Mouse (Mus musculus) limb, embryonic 14.5 days (tissue): ENCODE measurements around the gene Mbnl2. TPM values are rescaled to one million over a fixed set of nuclear protein-coding genes. Genes with fewer than 3 reads are reported as not detected.

Experiments
- ATAC-seq: fragments of 200-750 bp; cut with Nextera tagmentation; 2 replicates; pipeline ENCODE4 v1.8.0; 2017; ENCODE audit warnings: low read depth, moderate number of reproducible peaks, moderate TSS enrichment; ENCODE audit not compliant: low FRiP score
- DNase-seq: peaks from one replicate; pipeline ENCODE4 v3.0.0-alpha.2; 2015; ENCODE audit warnings: low spot score
- H3K27ac ChIP-seq: fragments of 300-500 bp; sonication (generic); replicated peaks from 2 replicates; pipeline ENCODE4 v1.5.1; 2014; ENCODE audit warnings: low read depth, mild to moderate bottlenecking, low read length, moderate library complexity, mixed read lengths
- H3K27me3 ChIP-seq: fragments of 300-500 bp; sonication (generic); 2 replicates; pipeline ENCODE4 v1.6.1; 2014; ENCODE audit warnings: low read length, mixed read lengths; ENCODE audit not compliant: control insufficient read depth, insufficient read depth
- H3K36me3 ChIP-seq: fragments of 300-500 bp; sonication (generic); 2 replicates; pipeline ENCODE4 v1.6.1; 2014; ENCODE audit warnings: mild to moderate bottlenecking, low read length, moderate library complexity, mixed read lengths; ENCODE audit not compliant: control insufficient read depth, insufficient read depth
- H3K4me1 ChIP-seq: fragments of 300-500 bp; sonication (generic); 2 replicates; pipeline ENCODE4 v1.6.1; 2014; ENCODE audit warnings: antibody characterized with exemption, low read length, mixed read lengths; ENCODE audit not compliant: control insufficient read depth, insufficient read depth
- H3K4me2 ChIP-seq: fragments of 300-500 bp; sonication (generic); replicated peaks from 2 replicates; pipeline ENCODE4 v1.6.1; 2014; ENCODE audit warnings: low read depth, mild to moderate bottlenecking, low read length, moderate library complexity; ENCODE audit not compliant: severe bottlenecking
- H3K4me3 ChIP-seq: fragments of 300-500 bp; sonication (generic); replicated peaks from 2 replicates; pipeline ENCODE4 v1.5.1; 2014; ENCODE audit warnings: low read length
- H3K9ac ChIP-seq: fragments of 300-500 bp; sonication (generic); 2 replicates; pipeline ENCODE4 v1.6.1; 2014; ENCODE audit warnings: mild to moderate bottlenecking, low read depth, low read length, moderate library complexity; ENCODE audit not compliant: severe bottlenecking
- H3K9me3 ChIP-seq: fragments of 300-500 bp; sonication (generic); 2 replicates; pipeline ENCODE4 v1.6.1; 2016; ENCODE audit warnings: low read length; ENCODE audit not compliant: control insufficient read depth
- POLR2A ChIP-seq: fragments of 200-500 bp; IDR thresholded peaks from 2 replicates; pipeline ENCODE4 v1.8.0; 2012; ENCODE audit warnings: inconsistent platforms, mild to moderate bottlenecking, moderate library complexity, borderline replicate concordance; ENCODE audit not compliant: insufficient read depth, insufficient read length; ENCODE audit errors: extremely low read depth
- WGBS: fragments of 180-500 bp; shearing (Covaris S2); extraction: QIAGEN DNeasy Blood & Tissue Kit; methylation state at CpG from one replicate; pipeline ENCODE4 v1.1.7; 2014; 5-methylcytosine and 5-hydroxymethylcytosine counted together
- polyA plus RNA-seq, 2 experiments: library from polyadenylated mRNA; depleted of rRNA in 1 of 2; stranded (reverse) in 1 of 2; unstranded in 1 of 2; fragments of >200 nt; fragmentation: Nextera tagmentation in 1 of 2; extraction: Ambion mirVana in 1 of 2; gene quantifications; 2 replicates each; pipeline versions ENCODE4 v1.2.1 to v1.2.3; 2012 to 2014

Gene Mbnl2
- polyA plus RNA-seq, 2 experiments = 109 to 161 TPM

- H3K4me2 ChIP-seq = no peak overlapping the region
- ATAC-seq (no peak), DNase-seq (no peak)
- no peaks in the 10 kb centered on the region for H3K27me3 ChIP-seq
- no peak overlapping the region for H3K9ac ChIP-seq
- H3K4me3 ChIP-seq = no peak overlapping the region
- H3K36me3 ChIP-seq = peaks cover 36% of the 10 kb centered on the region
- no peak for TF ChIP-seq POLR2A
- H3K4me1 ChIP-seq = peaks cover 32% of the 10 kb centered on the region
- no peak overlapping the region for H3K27ac ChIP-seq
- 85% methylated on average over 13 of the region's 13 CpGs for WGBS
- H3K9me3 ChIP-seq = no peaks in the 10 kb centered on the region
These were observed 55.5 kb downstream of the Mbnl2 start for GRCm38 (mm10) chr14:120330881-120331514.

- Histone ChIP-seq H3K4me3 (no peak overlapping the region), H3K4me1 (peaks cover 54% of the 10 kb centered on the region), H3K9me3 (no peaks in the 10 kb centered on the region), H3K36me3 (peaks cover 17% of the 10 kb centered on the region), H3K9ac (no peak overlapping the region), H3K27me3 (no peaks in the 10 kb centered on the region), H3K4me2 (no peak overlapping the region), H3K27ac (no peak overlapping the region)
- no peak for DNase-seq
- no peak for TF ChIP-seq POLR2A
- WGBS = 85% methylated on average over 15 of the region's 15 CpGs
- ATAC-seq = no peak
These were observed 58.2 kb downstream of the Mbnl2 start for GRCm38 (mm10) chr14:120333465-120334243.

GRCm38 (mm10) chr14:120335366-120335765, 59.9 kb downstream of the Mbnl2 start:
- no peak overlapping the region for H3K9ac ChIP-seq
- WGBS = 65% methylated on average over 9 of the region's 9 CpGs
- H3K4me1 ChIP-seq = peaks cover 47% of the 10 kb centered on the region
- H3K27me3 ChIP-seq = no peaks in the 10 kb centered on the region
- DNase-seq (no peak), ATAC-seq (no peak)
- no peak overlapping the region for H3K4me3 ChIP-seq
- no peaks in the 10 kb centered on the region for H3K9me3 ChIP-seq
- H3K27ac ChIP-seq = no peak overlapping the region
- peaks cover 13% of the 10 kb centered on the region for H3K36me3 ChIP-seq
- no peak for TF ChIP-seq POLR2A
- H3K4me2 ChIP-seq = no peak overlapping the region

- no peaks in the 10 kb centered on the region for H3K27me3 ChIP-seq
- WGBS = 68% methylated on average over 6 of the region's 6 CpGs
- no peak overlapping the region for H3K4me3 ChIP-seq
- peaks cover 8% of the 10 kb centered on the region for H3K36me3 ChIP-seq
- no peak overlapping the region for H3K27ac ChIP-seq
- no peak overlapping the region for H3K4me2 ChIP-seq
- TF ChIP-seq POLR2A = no peak
- no peaks in the 10 kb centered on the region for H3K9me3 ChIP-seq
- peaks cover 42% of the 10 kb centered on the region for H3K4me1 ChIP-seq
- ATAC-seq (no peak), DNase-seq (no peak)
- no peak overlapping the region for H3K9ac ChIP-seq
These were observed 60.4 kb downstream of the Mbnl2 start for GRCm38 (mm10) chr14:120335871-120336270.

- H3K9ac ChIP-seq = no peak overlapping the region
- H3K9me3 ChIP-seq = no peaks in the 10 kb centered on the region
- H3K36me3 ChIP-seq = peaks cover 6% of the 10 kb centered on the region; the same call in 1 of the 2 replicates
- H3K4me1 ChIP-seq = peaks cover 40% of the 10 kb centered on the region
- H3K4me3 ChIP-seq = no peak overlapping the region
- no peak overlapping the region for H3K27ac ChIP-seq
- DNase-seq (no peak), ATAC-seq (no peak)
- 64% methylated on average over 7 of the region's 7 CpGs for WGBS
- H3K4me2 ChIP-seq = no peak overlapping the region
- H3K27me3 ChIP-seq = no peaks in the 10 kb centered on the region
- TF ChIP-seq POLR2A = no peak
These were observed 60.9 kb downstream of the Mbnl2 start for GRCm38 (mm10) chr14:120336380-120336779.
